Mouse (Mus musculus) MEL (cell line): ENCODE measurements at regions not wholly inside any gene's neighbourhood (a gene's known extent, or its start where the extent isn't known, plus 50 kb on each side); places are given as distances from the start of the nearest gene placed in this dataset.
A peak's percentile ranks its signal among the peaks of the same experiment; 100 is the strongest.

Experiments used
- DNase-seq: peaks from one replicate; pipeline ENCODE4 v3.0.0; 2011; ENCODE audit warnings: low read depth, low spot score
- H3K27ac ChIP-seq: 2 replicates; pipeline ENCODE4 v1.5.1; 2012; ENCODE audit warnings: low read depth, mild to moderate bottlenecking, control low read depth, low read length, moderate library complexity; ENCODE audit not compliant: control insufficient read depth
- H3K27me3 ChIP-seq, 2 experiments: fragments of 150-350 bp in 1 of 2; sonication (generic) in 1 of 2; 2 replicates each; pipeline ENCODE4 v1.6.1; 2012; ENCODE audit warnings: low read length in 2 of 2, mild to moderate bottlenecking in 2 of 2, improper control_type of control experiment in 1 of 2, moderate library complexity in 1 of 2; ENCODE audit not compliant: insufficient read depth in 2 of 2, control insufficient read depth in 1 of 2
- H3K36me3 ChIP-seq, 2 experiments: 2 replicates each; pipeline ENCODE4 v1.6.1; 2012 to 2014; ENCODE audit warnings: low read length in 2 of 2, improper control_type of control experiment in 1 of 2, inconsistent platforms in 1 of 2, mild to moderate bottlenecking in 1 of 2; ENCODE audit not compliant: insufficient read depth in 2 of 2, control insufficient read depth in 1 of 2
- H3K4me1 ChIP-seq, 2 experiments: fragments of 150-350 bp in 1 of 2; sonication (generic) in 1 of 2; 2 replicates each; pipeline ENCODE4 v1.6.1; 2012; ENCODE audit warnings: low read length in 2 of 2, improper control_type of control experiment in 1 of 2, mild to moderate bottlenecking in 1 of 2; ENCODE audit not compliant: insufficient read depth in 2 of 2, control insufficient read depth in 1 of 2
- H3K4me3 ChIP-seq, 2 experiments: fragments of 150-350 bp in 1 of 2; sonication (generic) in 1 of 2; 2 replicates each; pipeline ENCODE4 v1.5.1; 2012; ENCODE audit warnings: low read depth in 2 of 2, low read length in 2 of 2, mild to moderate bottlenecking in 2 of 2, moderate library complexity in 2 of 2, control low read depth in 1 of 2, improper control_type of control experiment in 1 of 2; ENCODE audit not compliant: control insufficient read depth in 1 of 2, insufficient read depth in 1 of 2
- H3K79me2 ChIP-seq: 2 replicates; pipeline ENCODE4 v1.6.1; 2012; ENCODE audit warnings: mild to moderate bottlenecking, low read length, moderate library complexity; ENCODE audit not compliant: control insufficient read depth, poor library complexity, insufficient read depth
- H3K9ac ChIP-seq: 2 replicates; pipeline ENCODE4 v1.6.1; 2012; ENCODE audit warnings: low read depth, mild to moderate bottlenecking, control low read depth, low read length, moderate library complexity; ENCODE audit not compliant: control insufficient read depth, poor library complexity, severe bottlenecking
- H3K9me3 ChIP-seq: fragments of 150-350 bp; sonication (generic); replicated peaks from 2 replicates; pipeline ENCODE4 v1.6.1; 2012; ENCODE audit warnings: mild to moderate bottlenecking, low read length, improper control_type of control experiment, moderate library complexity; ENCODE audit not compliant: insufficient read depth
- CHD1 ChIP-seq: IDR thresholded peaks from 2 replicates; pipeline ENCODE4 v1.6.1; 2012; ENCODE audit warnings: low read depth, mild to moderate bottlenecking, inconsistent platforms, low read length, improper control_type of control experiment
- E2F4 ChIP-seq: IDR thresholded peaks from 2 replicates; pipeline ENCODE4 v1.6.1; 2011; ENCODE audit warnings: low read depth, low read length, improper control_type of control experiment, borderline replicate concordance
- GATA1 ChIP-seq: IDR thresholded peaks from 2 replicates; pipeline ENCODE4 v1.6.1; 2011; ENCODE audit warnings: low read depth, low read length, improper control_type of control experiment
- HCFC1 ChIP-seq: IDR thresholded peaks from 2 replicates; pipeline ENCODE4 v1.6.1; 2012; ENCODE audit warnings: low read depth, mild to moderate bottlenecking, inconsistent platforms, low read length, improper control_type of control experiment, moderate library complexity
- MAFK ChIP-seq: IDR thresholded peaks from 2 replicates; pipeline ENCODE4 v1.6.1; 2011; ENCODE audit warnings: low read depth, mild to moderate bottlenecking, low read length, improper control_type of control experiment, borderline replicate concordance
- MXI1 ChIP-seq: IDR thresholded peaks from 2 replicates; pipeline ENCODE4 v1.6.1; 2011; ENCODE audit warnings: mild to moderate bottlenecking, low read depth, low read length, improper control_type of control experiment
- MYB ChIP-seq: IDR thresholded peaks from 2 replicates; pipeline ENCODE4 v1.6.1; 2011; ENCODE audit warnings: mild to moderate bottlenecking, low read depth, low read length, improper control_type of control experiment
- MYC ChIP-seq: IDR thresholded peaks from 2 replicates; pipeline ENCODE4 v1.6.1; 2011; ENCODE audit warnings: low read depth, mild to moderate bottlenecking, low read length, improper control_type of control experiment, moderate library complexity
- NRF1 ChIP-seq: IDR thresholded peaks from 2 replicates; pipeline ENCODE4 v1.6.1; 2014; ENCODE audit warnings: low read depth, mild to moderate bottlenecking, inconsistent platforms, low read length, improper control_type of control experiment, moderate library complexity; ENCODE audit not compliant: poor library complexity, insufficient read depth, severe bottlenecking
- POLR2A ChIP-seq, 2 experiments: IDR thresholded peaks; 2 replicates each; pipeline ENCODE4 v1.6.1; 2011 to 2012; ENCODE audit warnings: low read length in 2 of 2, mild to moderate bottlenecking in 2 of 2, control low read depth in 1 of 2, improper control_type of control experiment in 1 of 2, low read depth in 1 of 2, moderate library complexity in 1 of 2; ENCODE audit not compliant: control insufficient read depth in 1 of 2, insufficient read depth in 1 of 2, poor library complexity in 1 of 2
- RAD21 ChIP-seq: IDR thresholded peaks from 2 replicates; pipeline ENCODE4 v1.6.1; 2011; ENCODE audit warnings: mild to moderate bottlenecking, low read depth, low read length, improper control_type of control experiment
- SIN3A ChIP-seq: IDR thresholded peaks from 2 replicates; pipeline ENCODE4 v1.6.1; 2012; ENCODE audit warnings: low read length, improper control_type of control experiment, inconsistent platforms
- SMC3 ChIP-seq: IDR thresholded peaks from 2 replicates; pipeline ENCODE4 v1.6.1; 2011; ENCODE audit warnings: low read depth, low read length, improper control_type of control experiment
- UBTF ChIP-seq: IDR thresholded peaks from 2 replicates; pipeline ENCODE4 v1.6.1; 2012; ENCODE audit warnings: low read depth, mild to moderate bottlenecking, inconsistent platforms, low read length, improper control_type of control experiment, moderate library complexity, borderline replicate concordance; ENCODE audit not compliant: insufficient read depth
- USF1 ChIP-seq: IDR thresholded peaks from 2 replicates; pipeline ENCODE4 v1.6.1; 2014; ENCODE audit warnings: low read depth, mild to moderate bottlenecking, inconsistent platforms, low read length, improper control_type of control experiment, moderate library complexity
- USF2 ChIP-seq, 2 experiments: IDR thresholded peaks; 2 replicates each; pipeline ENCODE4 v1.6.1; 2011 to 2012; ENCODE audit warnings: improper control_type of control experiment in 2 of 2, low read length in 2 of 2, borderline replicate concordance in 1 of 2, inconsistent platforms in 1 of 2, low read depth in 1 of 2, mild to moderate bottlenecking in 1 of 2; ENCODE audit not compliant: insufficient read depth in 1 of 2
- ZKSCAN1 ChIP-seq: IDR thresholded peaks from 2 replicates; pipeline ENCODE4 v1.6.1; 2012; ENCODE audit warnings: low read depth, mild to moderate bottlenecking, inconsistent platforms, low read length, improper control_type of control experiment, moderate library complexity
- ZMIZ1 ChIP-seq: IDR thresholded peaks from 2 replicates; pipeline ENCODE4 v1.6.1; 2012; ENCODE audit warnings: low read depth, mild to moderate bottlenecking, inconsistent platforms, low read length, improper control_type of control experiment, moderate library complexity
- ZNF384 ChIP-seq: IDR thresholded peaks from 2 replicates; pipeline ENCODE4 v1.6.1; 2012; ENCODE audit warnings: low read depth, mild to moderate bottlenecking, inconsistent platforms, low read length, improper control_type of control experiment

- no peak for TF ChIP-seq SMC3
- no peak for TF ChIP-seq ZNF384
- TF ChIP-seq UBTF, result no peak
- TF ChIP-seq USF1, result no peak
- no peak for TF ChIP-seq CHD1
- TF ChIP-seq E2F4, result no peak
- TF ChIP-seq RAD21, result no peak
- no peak for TF ChIP-seq USF2 (IDR thresholded peaks at IDR 0.05; ENCODE audit: borderline replicate concordance in 1 of 2, insufficient read depth in 1 of 2, low read depth in 1 of 2, low read length in 2 of 2)
- no peak for TF ChIP-seq MYC
- no peak for TF ChIP-seq GATA1
- no peak for TF ChIP-seq MYB
- no peak for TF ChIP-seq ZKSCAN1
- TF ChIP-seq HCFC1, result no peak
- TF ChIP-seq MXI1, result no peak
- TF ChIP-seq POLR2A (IDR thresholded peaks at IDR 0.05; ENCODE audit: control insufficient read depth in 1 of 2, insufficient read depth in 1 of 2, low read depth in 1 of 2, low read length in 2 of 2, poor library complexity in 1 of 2), result no peak
- TF ChIP-seq NRF1, result no peak
- no peak for TF ChIP-seq ZMIZ1
- no peak for TF ChIP-seq SIN3A
- H3K27me3 ChIP-seq, result no peaks in the 10 kb centered on the region; a peak in 2 of 4 replicates
- no peak overlapping the region for H3K4me3 ChIP-seq
- no peak overlapping the region for H3K27ac ChIP-seq
- H3K79me2 ChIP-seq, result no peaks in the 10 kb centered on the region
- no peaks in the 10 kb centered on the region for H3K9me3 ChIP-seq
- no peak overlapping the region for H3K9ac ChIP-seq
- H3K36me3 ChIP-seq, result no peaks in the 10 kb centered on the region
- peaks cover 0 to 4% of the 10 kb centered on the region in 2 experiments; a peak in 1 of 4 replicates for H3K4me1 ChIP-seq
- no peak for DNase-seq
Observed at GRCm38 (mm10) chr9:56550178-56550577, 131.8 kb downstream of the Hmg20a start.

DNA sequence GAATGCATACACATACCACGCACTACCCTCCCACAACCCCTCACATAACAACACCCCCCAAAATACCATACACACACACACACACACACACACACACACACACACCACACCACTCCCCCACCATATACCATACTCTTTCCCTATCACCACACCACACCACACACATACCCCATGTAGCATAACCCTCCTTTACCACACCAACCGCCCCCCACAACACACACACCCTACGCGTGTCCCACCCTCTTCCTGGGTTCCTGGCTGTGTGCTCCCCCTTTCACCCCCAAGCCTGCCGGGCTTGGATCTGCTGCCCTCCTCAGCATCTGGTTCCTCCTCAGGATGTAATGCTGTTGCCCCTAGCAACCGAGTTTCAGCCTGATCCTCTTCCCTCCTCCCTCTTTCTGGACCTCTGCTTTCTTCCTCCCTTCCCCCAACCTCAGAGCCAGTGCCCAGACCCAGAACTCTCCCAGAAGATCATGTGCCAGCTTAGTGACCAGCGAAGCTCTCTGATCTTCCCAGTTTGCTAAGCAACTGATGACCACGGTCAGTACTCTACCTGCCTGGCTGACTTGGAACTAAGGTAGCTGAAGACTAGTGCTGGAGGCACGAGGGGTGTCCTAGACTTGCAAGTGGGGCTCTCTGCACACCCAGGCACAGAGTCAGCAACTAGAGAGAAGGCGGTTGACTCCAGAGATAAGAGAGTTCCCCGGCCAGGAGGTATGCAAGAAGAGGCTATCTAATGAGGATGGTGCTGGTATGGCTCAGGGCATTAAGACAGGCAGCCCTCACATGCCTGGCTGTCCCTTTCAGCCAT lies 133.2 kb downstream of the Hmg20a start:
- TF ChIP-seq MAFK, result no peak

More for the DNA sequence above, 133.2 kb downstream of the Hmg20a start:
- peak; percentile 44 for DNase-seq
- no peaks in the 10 kb centered on the region for H3K9me3 ChIP-seq
- no peaks in the 10 kb centered on the region for H3K79me2 ChIP-seq
- H3K27ac ChIP-seq, result no peak overlapping the region
- H3K36me3 ChIP-seq, result no peaks in the 10 kb centered on the region
- no peak overlapping the region for H3K4me3 ChIP-seq
- H3K9ac ChIP-seq, result no peak overlapping the region
- H3K27me3 ChIP-seq, result no peaks in the 10 kb centered on the region; a peak in 2 of 4 replicates
- H3K4me1 ChIP-seq, result peaks cover 0 to 4% of the 10 kb centered on the region in 2 experiments; a peak in 1 of 4 replicates
